Mouse (Mus musculus) neural tube, embryonic 15.5 days (tissue): ENCODE results near the gene E030030I06Rik. TPM values are rescaled to one million over a fixed set of nuclear protein-coding genes. Genes with fewer than 3 reads are reported as not detected.
A peak's percentile ranks its signal among the peaks of the same experiment; 100 is the strongest.
"Not testable (repeated sequence)": the region's sequence is repeated elsewhere in the genome, so short reads cannot be mapped to it uniquely, and the experiment has no call there.

Experiments used
- ATAC-seq: fragments of 200-750 bp; cut with Nextera tagmentation; 2 replicates; pipeline ENCODE4 v1.8.0; 2017; ENCODE audit warnings: mild to moderate bottlenecking, moderate TSS enrichment, moderate library complexity; ENCODE audit not compliant: low FRiP score
- H3K27ac ChIP-seq: fragments of 300-500 bp; sonication (generic); replicated peaks from 2 replicates; pipeline ENCODE4 v1.5.1; 2015; ENCODE audit warnings: mild to moderate bottlenecking, inconsistent platforms
- H3K27me3 ChIP-seq: fragments of 300-500 bp; sonication (generic); replicated peaks from 2 replicates; pipeline ENCODE4 v1.6.1; 2015; ENCODE audit warnings: inconsistent platforms
- H3K36me3 ChIP-seq: fragments of 300-500 bp; sonication (generic); 2 replicates; pipeline ENCODE4 v1.6.1; 2015; ENCODE audit warnings: inconsistent platforms
- H3K4me1 ChIP-seq: fragments of 300-500 bp; sonication (generic); 2 replicates; pipeline ENCODE4 v1.6.1; 2015; ENCODE audit warnings: inconsistent platforms
- H3K4me2 ChIP-seq: fragments of 300-500 bp; sonication (generic); 2 replicates; pipeline ENCODE4 v1.6.1; 2015; ENCODE audit warnings: inconsistent platforms, mild to moderate bottlenecking, moderate library complexity
- H3K4me3 ChIP-seq: fragments of 300-500 bp; sonication (generic); replicated peaks from 2 replicates; pipeline ENCODE4 v1.5.1; 2015; ENCODE audit warnings: mild to moderate bottlenecking, inconsistent platforms
- H3K9ac ChIP-seq: fragments of 300-500 bp; sonication (generic); replicated peaks from 2 replicates; pipeline ENCODE4 v1.6.1; 2015; ENCODE audit warnings: mild to moderate bottlenecking, inconsistent platforms
- H3K9me3 ChIP-seq: fragments of 300-500 bp; sonication (generic); replicated peaks from 2 replicates; pipeline ENCODE4 v1.6.1; 2016; ENCODE audit warnings: inconsistent platforms
- WGBS: fragments of 180-500 bp; shearing (Covaris S2); methylation state at CpG from one replicate; pipeline ENCODE4 v1.1.7; 2015; ENCODE audit warnings: mixed read lengths; 5-methylcytosine and 5-hydroxymethylcytosine counted together
- polyA plus RNA-seq: library from polyadenylated mRNA; unstranded; fragments of >200 nt; fragmentation: Nextera tagmentation; extraction: Ambion mirVana; gene quantifications from 2 replicates; pipeline ENCODE4 v1.2.1, GENCODE M21; 2015

The E030030I06Rik gene
- polyA plus RNA-seq, 1 experiment from 2014 or later: 1.6 TPM

GRCm38 (mm10) chr10:22163705-22164583 is 14.9 kb upstream of the E030030I06Rik start:
- H3K27ac ChIP-seq, H3K36me3 ChIP-seq, H3K9me3 ChIP-seq, H3K4me3 ChIP-seq, H3K9ac ChIP-seq, H3K4me1 ChIP-seq: not testable (repeated sequence)
- peak overlapping the region; percentile 37 for H3K4me2 ChIP-seq
- H3K27me3 ChIP-seq: peaks cover 31% of the 10 kb centered on the region
- peak; percentile 54 for ATAC-seq
- 39% methylated on average over 14 of the region's 16 CpGs for WGBS

DNA sequence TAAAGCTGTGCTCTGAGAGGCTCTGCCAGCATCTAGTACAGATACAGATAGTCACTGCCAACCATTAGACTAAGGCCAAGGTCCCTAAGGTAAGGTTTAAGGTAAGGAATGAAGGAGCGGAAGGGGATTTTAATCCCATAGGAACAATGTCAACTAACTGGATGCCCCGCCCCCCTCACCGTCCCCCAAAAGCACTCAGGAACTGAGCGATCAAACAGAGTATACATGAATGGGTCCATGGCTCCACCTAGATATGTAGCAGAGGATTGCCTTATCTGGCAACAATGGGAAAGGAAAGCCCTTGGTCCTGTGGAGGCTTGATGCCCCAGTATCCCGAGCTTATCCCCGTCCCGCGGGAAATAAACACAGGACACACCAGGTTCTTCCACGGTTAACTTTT is 14.2 kb upstream of the E030030I06Rik start:
- not testable (repeated sequence) for H3K4me1 ChIP-seq, H3K36me3 ChIP-seq, H3K9ac ChIP-seq, ATAC-seq, H3K9me3 ChIP-seq, H3K4me3 ChIP-seq, H3K27ac ChIP-seq
- H3K4me2 ChIP-seq: peak overlapping the region; percentile 37
- peaks cover 38% of the 10 kb centered on the region for H3K27me3 ChIP-seq
- 7% methylated on average over 9 of the region's 9 CpGs for WGBS

GRCm38 (mm10) chr10:22159581-22160140 is 10.6 kb upstream of the E030030I06Rik start:
- Histone ChIP-seq H3K36me3 (no peaks in the 10 kb centered on the region), H3K9ac (no peak overlapping the region), H3K9me3 (no peaks in the 10 kb centered on the region), H3K27ac (no peak overlapping the region), H3K4me3 (no peak overlapping the region), H3K27me3 (peaks cover 68% of the 10 kb centered on the region), H3K4me2 (no peak overlapping the region), H3K4me1 (peaks cover 9% of the 10 kb centered on the region)
- 3% methylated on average over 21 of the region's 23 CpGs for WGBS
- no peak for ATAC-seq

DNA sequence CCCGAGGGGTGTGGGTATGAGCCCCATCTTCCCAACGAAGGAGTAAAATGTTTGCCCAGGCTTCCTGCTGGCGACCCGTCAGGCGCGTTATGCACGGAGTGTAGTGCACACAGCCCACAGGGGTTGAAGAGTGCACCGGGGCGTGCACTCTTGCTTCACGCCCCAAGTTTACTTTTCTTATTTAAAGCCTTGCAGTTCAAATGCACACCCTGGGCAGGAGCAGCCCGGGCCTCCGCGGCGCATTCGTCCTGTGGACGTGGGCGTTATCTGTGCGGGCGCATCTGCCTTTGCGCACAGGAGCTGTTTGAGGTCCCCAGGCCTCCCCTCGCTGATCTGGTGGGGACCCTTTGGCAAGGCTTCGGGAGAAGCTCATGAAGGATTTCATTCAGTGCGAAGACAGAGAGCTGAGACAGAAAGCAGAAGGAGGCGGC is 10.1 kb upstream of the E030030I06Rik start:
- ATAC-seq: 0 out of 2 replicates have a peak, but pooled peaks have one; percentile 9
- Histone ChIP-seq H3K36me3 (no peaks in the 10 kb centered on the region), H3K4me2 (peak overlapping the region; percentile 53), H3K27ac (no peak overlapping the region), H3K9me3 (no peaks in the 10 kb centered on the region), H3K4me3 (no peak overlapping the region), H3K9ac (no peak overlapping the region), H3K27me3 (peaks cover 68% of the 10 kb centered on the region), H3K4me1 (peaks cover 12% of the 10 kb centered on the region)
- whole genome bisulfite sequencing: under 1% methylated on average over 24 of the region's 24 CpGs

- Histone ChIP-seq H3K27me3 (peaks cover 73% of the 10 kb centered on the region), H3K4me3 (peak within 1 kb of the TSS; percentile 22)
- under 1% methylated on average over 47 of the region's 48 CpGs for WGBS
Observed at GRCm38 (mm10) chr10:22158310-22158999, 9.4 kb upstream of the E030030I06Rik start, which contains the start of the genes Raet1e and H60b. Raet1e (plus strand) TSS chr10:22158569. H60b (plus strand) TSS chr10:22158586.

GRCm38 (mm10) chr10:22154871-22155799 is 6.1 kb upstream of the E030030I06Rik start:
- no peak overlapping the region for H3K9ac ChIP-seq
- no peak overlapping the region for H3K27ac ChIP-seq
- WGBS: 10% methylated on average over 3 of the region's 3 CpGs
- H3K9me3 ChIP-seq: no peaks in the 10 kb centered on the region
- H3K4me2 ChIP-seq: no peak overlapping the region
- H3K36me3 ChIP-seq: no peaks in the 10 kb centered on the region
- peaks cover 74% of the 10 kb centered on the region for H3K27me3 ChIP-seq
- H3K4me1 ChIP-seq: peaks cover 23% of the 10 kb centered on the region
- H3K4me3 ChIP-seq: no peak overlapping the region
- no peak for ATAC-seq

More at GRCm38 (mm10) chr10:22158310-22158999, 9.4 kb upstream of the E030030I06Rik start, which contains the start of the genes Raet1e and H60b:
- H3K4me2 ChIP-seq: peak within 1 kb of the TSS; percentile 53
- H3K36me3 ChIP-seq, H3K9ac ChIP-seq, H3K9me3 ChIP-seq, H3K27ac ChIP-seq: not testable (repeated sequence)
- peaks cover 14% of the 10 kb centered on the region for H3K4me1 ChIP-seq
- ATAC-seq: 0 out of 2 replicates have a peak, but pooled peaks have one; percentile 25

- not testable (repeated sequence) for ATAC-seq, H3K9me3 ChIP-seq, H3K27ac ChIP-seq, H3K9ac ChIP-seq, H3K36me3 ChIP-seq
- peaks cover 76% of the 10 kb centered on the region for H3K27me3 ChIP-seq
- WGBS: under 1% methylated on average over 38 of the region's 38 CpGs
- H3K4me2 ChIP-seq: peak overlapping the region; percentile 52
- H3K4me3 ChIP-seq: peak overlapping the region; percentile 25
- peaks cover 31% of the 10 kb centered on the region for H3K4me1 ChIP-seq
Observed at GRCm38 (mm10) chr10:22154127-22154526, 5.1 kb upstream of the E030030I06Rik start.

DNA sequence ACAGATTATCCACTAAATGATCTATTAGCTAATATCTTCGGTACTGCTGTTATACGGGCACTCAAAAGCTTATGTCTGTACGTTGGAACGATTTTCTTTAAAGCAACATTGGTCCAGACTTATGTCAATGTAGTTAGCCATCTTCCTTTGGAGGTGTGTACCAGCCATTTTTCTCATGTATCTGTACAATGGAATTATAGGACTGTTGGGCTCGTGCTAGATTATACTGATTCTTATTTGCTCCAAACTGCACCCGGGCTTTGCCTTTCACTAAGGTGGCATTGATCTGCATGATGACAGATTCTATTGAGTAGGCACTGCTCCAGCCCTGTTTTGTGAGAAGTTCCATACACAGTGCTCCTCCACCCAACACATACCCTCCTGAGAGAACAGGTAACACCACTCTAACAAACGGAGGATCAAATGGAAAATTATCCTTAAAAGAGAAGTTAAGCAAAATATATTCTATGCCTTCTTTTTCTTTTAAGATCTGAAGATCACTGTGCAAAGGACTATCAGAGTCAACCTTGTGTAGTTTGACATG is 4.1 kb upstream of the E030030I06Rik start:
- not testable (repeated sequence) for H3K4me3 ChIP-seq, H3K4me2 ChIP-seq, H3K9me3 ChIP-seq, ATAC-seq, H3K27ac ChIP-seq, H3K36me3 ChIP-seq, H3K9ac ChIP-seq
- WGBS: 5% methylated on average over 7 of the region's 7 CpGs
- peaks cover 73% of the 10 kb centered on the region for H3K27me3 ChIP-seq
- peaks cover 34% of the 10 kb centered on the region for H3K4me1 ChIP-seq

- ATAC-seq, H3K4me2 ChIP-seq, H3K4me3 ChIP-seq, H3K36me3 ChIP-seq, H3K9me3 ChIP-seq, H3K27ac ChIP-seq, H3K9ac ChIP-seq: not testable (repeated sequence)
- H3K27me3 ChIP-seq: peaks cover 67% of the 10 kb centered on the region
- H3K4me1 ChIP-seq: peaks cover 34% of the 10 kb centered on the region
- 2% methylated on average over 11 of the region's 11 CpGs for WGBS
Observed at GRCm38 (mm10) chr10:22151863-22152640, 3.0 kb upstream of the E030030I06Rik start.
